Mouse (Mus musculus) spleen, postnatal 4 days (tissue): Measurements from ENCODE around the gene Mrpl4.
"Not testable (repeated sequence)": the region's sequence is repeated elsewhere in the genome, so short reads cannot be mapped to it uniquely, and the experiment has no call there.

Source experiments
- DNase-seq, 2 experiments: peaks; one replicate each; pipeline ENCODE4 v3.0.0; 2022; ENCODE audit warnings: low spot score in 2 of 2

The Mrpl4 gene

GRCm38 (mm10) chr9:20986952-20987686 lies 15.4 kb upstream of the Mrpl4 start:
- DNase-seq, result no peak

GRCm38 (mm10) chr9:20987953-20988352 lies 14.6 kb upstream of the Mrpl4 start:
- DNase-seq, result no peak

GRCm38 (mm10) chr9:20990861-20991260 lies 11.7 kb upstream of the Mrpl4 start:
- DNase-seq, result no peak

- DNase-seq, result no peak
These were observed 11.0 kb upstream of the Mrpl4 start for GRCm38 (mm10) chr9:20991587-20991986.

GRCm38 (mm10) chr9:20993165-20993898 lies 9.2 kb upstream of the Mrpl4 start:
- DNase-seq, result no peak

- DNase-seq, result no peak
These were observed 7.5 kb upstream of the Mrpl4 start for GRCm38 (mm10) chr9:20995069-20995468.

- DNase-seq, result no peak
These were observed 5.5 kb upstream of the Mrpl4 start for GRCm38 (mm10) chr9:20997065-20997464.

- DNase-seq, result not testable (repeated sequence)
These were observed 4.2 kb upstream of the Mrpl4 start for GRCm38 (mm10) chr9:20998337-20998736.

- no peak for DNase-seq
These were observed 1.7 kb upstream of the Mrpl4 start for GRCm38 (mm10) chr9:21000811-21001210.

- DNase-seq, result no peak
These were observed 812 bp upstream of the Mrpl4 start for GRCm38 (mm10) chr9:21001651-21002200.

GRCm38 (mm10) chr9:21002270-21002626 lies 290 bp upstream of the Mrpl4 start:
- no peak for DNase-seq

GRCm38 (mm10) chr9:21007313-21007952 lies 4.9 kb downstream of the Mrpl4 start:
- no peak for DNase-seq

GRCm38 (mm10) chr9:21008007-21008406 lies 5.5 kb downstream of the Mrpl4 start:
- no peak for DNase-seq

- DNase-seq, result no peak
These were observed 7.8 kb downstream of the Mrpl4 start for GRCm38 (mm10) chr9:21010362-21010761.

GRCm38 (mm10) chr9:21010939-21011541 lies 8.5 kb downstream of the Mrpl4 start:
- DNase-seq, result not testable (repeated sequence)

- DNase-seq, result no peak
These were observed 9.3 kb downstream of the Mrpl4 start for GRCm38 (mm10) chr9:21011846-21012312.

GRCm38 (mm10) chr9:21012368-21012767 lies 9.8 kb downstream of the Mrpl4 start:
- DNase-seq, result no peak

GRCm38 (mm10) chr9:21014691-21015570 lies 12.4 kb downstream of the Mrpl4 start:
- peak; percentile 77 to 87 for DNase-seq

GRCm38 (mm10) chr9:21015571-21016130 lies 13.1 kb downstream of the Mrpl4 start, which contains the start of gene Icam1:
TSS of gene Icam1 (plus strand) at chr9:21015985.
- peak; percentile 77 to 89 for DNase-seq
